Mouse (Mus musculus) spleen, adult 2 months (tissue): Measurements from ENCODE around the gene Kdelr1.

ENCODE experiments used
- CTCF ChIP-seq: fragments of 200-500 bp; IDR thresholded peaks from 2 replicates; pipeline ENCODE4 v1.5.1; 2011; ENCODE audit warnings: mild to moderate bottlenecking, inconsistent platforms; ENCODE audit not compliant: insufficient read depth, insufficient read length, insufficient replicate concordance; ENCODE audit errors: extremely low read depth
- POLR2A ChIP-seq: fragments of 200-500 bp; IDR thresholded peaks from 2 replicates; pipeline ENCODE4 v1.6.1; 2011; ENCODE audit warnings: low read depth, low read length, inconsistent platforms

- TF ChIP-seq POLR2A = no peak
- TF ChIP-seq CTCF = no peak
These were observed 45.4 kb downstream of the Kdelr1 start for GRCm38 (mm10) chr7:45917926-45918325.
